8 mouse cellular contexts compared by ENCODE assay signal in genomic region chr12:69158765-69159577, GRCm38 (mm10). TPM values are rescaled to one million over a fixed set of nuclear protein-coding genes. Genes with fewer than 3 reads are reported as not detected.
DNase-seq lines count a peak whose midpoint lies in the region; ATAC-seq and TF ChIP-seq lines count a peak whose summit lies in the region.
"Not testable (repeated sequence)": the region's sequence is repeated elsewhere in the genome, so short reads cannot be mapped to it uniquely, and the experiment has no call there.

Gene Rps29 (minus strand): TSS chr12:69159186.

- H3K4me1 ChIP-seq in hindbrain, embryonic 10.5 days (replicated peaks); lung, postnatal 0 days (ENCODE audit: insufficient read depth, low read depth, low read length): not testable (repeated sequence)

- not testable (repeated sequence) for H3K9me3 ChIP-seq in hindbrain, embryonic 10.5 days; lung, postnatal 0 days (ENCODE audit: low read length)

- TF ChIP-seq CTCF in lung, postnatal 0 days (IDR thresholded peaks at IDR 0.05): not testable (repeated sequence)

- not testable (repeated sequence) for H3K27me3 ChIP-seq in hindbrain, embryonic 10.5 days (ENCODE audit: insufficient read depth, poor library complexity, severe bottlenecking); lung, postnatal 0 days (replicated peaks; ENCODE audit: insufficient read depth, low read length)

- peak; percentile 100 for DNase-seq in MN1 (ENCODE audit: low spot score)
- peak; percentile 99 for DNase-seq in cerebellum, adult 9-10 months
- DNase-seq in hindbrain, embryonic 10.5 days (ENCODE audit: low spot score): peak; percentile 99
- peak; percentile 99 for DNase-seq in layer of hippocampus, adult 9-11 months
- DNase-seq in lung, postnatal 0 days (ENCODE audit: low spot score): peak; percentile 99
- DNase-seq in ovary, postnatal 14 days (ENCODE audit: low spot score): peak; percentile 95
- DNase-seq in thymus, postnatal 14 days: peak; percentile 96

- whole genome bisulfite sequencing in hindbrain, embryonic 10.5 days: under 1% methylated on average over 63 of the region's 68 CpGs
- WGBS in lung, postnatal 0 days: under 1% methylated on average over 54 of the region's 68 CpGs

- H3K27ac ChIP-seq in hindbrain, embryonic 10.5 days: peak within 1 kb of the TSS; percentile 98
- H3K27ac ChIP-seq in lung, postnatal 0 days (ENCODE audit: low read length): peak within 1 kb of the TSS; percentile 92

- H3K36me3 ChIP-seq in hindbrain, embryonic 10.5 days: peaks cover 29% of the 10 kb centered on the region
- H3K36me3 ChIP-seq in lung, postnatal 0 days (ENCODE audit: insufficient read depth, low read length): not testable (repeated sequence)

- TF ChIP-seq EP300 in lung, postnatal 0 days (IDR thresholded peaks at IDR 0.05): not testable (repeated sequence)

- H3K4me2 ChIP-seq in lung, postnatal 0 days (replicated peaks; ENCODE audit: low read depth, low read length): peak within 1 kb of the TSS; percentile 66

- peak within 1 kb of the TSS; percentile 63 for H3K9ac ChIP-seq in lung, postnatal 0 days (replicated peaks; ENCODE audit: low read depth)

- peak; percentile 97 for ATAC-seq in frontal cortex, adult (ENCODE audit: low TSS enrichment)
- peak; percentile 99 for ATAC-seq in lung, postnatal 0 days

- peak within 1 kb of the TSS; percentile 85 for H3K4me3 ChIP-seq in hindbrain, embryonic 10.5 days
- peak within 1 kb of the TSS; percentile 53 for H3K4me3 ChIP-seq in lung, postnatal 0 days (ENCODE audit: low read depth, low read length)

RNA-seq across cellular contexts. Expression of gene Rps29, which starts in this region (rescaled TPM):
- 1,324 and 1,340 TPM in 2 replicates for polyA plus RNA-seq in hindbrain, embryonic 10.5 days (2016; fragmentation: Nextera tagmentation; extraction: Ambion mirVana)
- polyA plus RNA-seq in lung, postnatal 0 days (2015; fragmentation: Nextera tagmentation; extraction: Ambion mirVana): 1,546 and 1,642 TPM in 2 replicates

Comparison
In these comparisons a context has a peak if more than half of its experiments do, and no peak if none do; other contexts are left out.
1. Peak in every context shown above with its lines: DNase-seq, ATAC-seq, H3K4me3 ChIP-seq and H3K27ac ChIP-seq.